Mouse (Mus musculus): Measurements from ENCODE around the gene Skp1a. TPM values are rescaled to one million over a fixed set of nuclear protein-coding genes. Genes with fewer than 3 reads are reported as not detected.

The Skp1a gene
- polyA plus RNA-seq, 1 experiment from 2014 or later: 512 TPM

GRCm38 (mm10) chr11:52292894-52293293 is 61.1 kb downstream of the Skp1a start:
- no peaks in the 10 kb centered on the region for H3K36me3 ChIP-seq
- no peak for ATAC-seq (replicated peaks; ENCODE audit: insufficient number of reproducible peaks, insufficient read depth, low FRiP score, low read depth)
- no peak overlapping the region for H3K9ac ChIP-seq
- H3K27me3 ChIP-seq: no peaks in the 10 kb centered on the region
- no peaks in the 10 kb centered on the region for H3K9me3 ChIP-seq (replicated peaks)
- H3K4me2 ChIP-seq: no peak overlapping the region
- 70% methylated on average over 6 of the region's 6 CpGs for WGBS
- H3K4me1 ChIP-seq (replicated peaks): 0 out of 2 replicates have a peak, but pooled peaks cover 2% of the 10 kb centered on the region
- H3K4me3 ChIP-seq: no peak overlapping the region
- H3K27ac ChIP-seq: no peak overlapping the region

DNA sequence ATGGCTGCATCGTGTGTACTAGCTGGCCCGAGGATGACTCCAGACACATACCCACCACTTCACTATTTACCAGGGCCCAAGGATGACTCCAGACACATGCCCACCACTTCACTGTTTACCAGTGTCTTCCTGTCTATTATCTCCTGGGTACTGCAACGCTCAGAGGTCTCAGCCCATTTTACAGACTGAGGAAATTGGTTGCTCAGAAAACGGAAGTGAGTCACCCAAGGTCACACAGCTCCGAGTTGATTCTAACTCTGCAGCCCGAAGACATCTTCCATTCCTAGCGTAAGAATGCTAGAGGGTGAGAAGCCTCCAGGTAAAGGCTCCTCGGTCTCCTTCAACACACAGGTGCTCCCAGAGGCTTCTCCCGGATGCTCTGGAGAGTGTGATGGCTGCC is 62.3 kb downstream of the Skp1a start:
- no peak overlapping the region for H3K9ac ChIP-seq
- no peaks in the 10 kb centered on the region for H3K9me3 ChIP-seq (replicated peaks)
- no peaks in the 10 kb centered on the region for H3K27me3 ChIP-seq
- H3K4me1 ChIP-seq (replicated peaks): 0 out of 2 replicates have a peak, but pooled peaks cover 5% of the 10 kb centered on the region
- H3K4me3 ChIP-seq: no peak overlapping the region
- H3K27ac ChIP-seq: no peak overlapping the region
- ATAC-seq (replicated peaks; ENCODE audit: insufficient number of reproducible peaks, insufficient read depth, low FRiP score, low read depth): no peak
- WGBS: 74% methylated on average over 9 of the region's 9 CpGs
- no peak overlapping the region for H3K4me2 ChIP-seq
- H3K36me3 ChIP-seq: no peaks in the 10 kb centered on the region

Other genes with a start within 250 kb of the Skp1a start
- 243 and 292 TPM in 2 replicates for gene Ube2b, start 231.2 kb upstream of the Skp1a start, polyA plus RNA-seq (2015; fragmentation: Nextera tagmentation; extraction: Ambion mirVana)
- 9.8 and 10.2 TPM in 2 replicates for gene Cdkl3, start 227.8 kb upstream of the Skp1a start, polyA plus RNA-seq (2015; fragmentation: Nextera tagmentation; extraction: Ambion mirVana)
- gene Ppp2ca, start 133.3 kb upstream of the Skp1a start, polyA plus RNA-seq (2015; fragmentation: Nextera tagmentation; extraction: Ambion mirVana): 62.0 and 67.0 TPM in 2 replicates
- not detected in 2 replicates for gene Olfr1373, start 86.5 kb upstream of the Skp1a start, polyA plus RNA-seq (2015; fragmentation: Nextera tagmentation; extraction: Ambion mirVana)
- gene Olfr1371, start 18.0 kb upstream of the Skp1a start, polyA plus RNA-seq (2015; fragmentation: Nextera tagmentation; extraction: Ambion mirVana): not detected in 2 replicates
- 5.0 and 36.0 TPM in 2 replicates for gene Tcf7, start 51.0 kb downstream of the Skp1a start, polyA plus RNA-seq (2015; fragmentation: Nextera tagmentation; extraction: Ambion mirVana)
- 460 and 484 TPM in 2 replicates for gene Vdac1, start 128.9 kb downstream of the Skp1a start, polyA plus RNA-seq (2015; fragmentation: Nextera tagmentation; extraction: Ambion mirVana)
- 165 and 190 TPM in 2 replicates for gene 9530068E07Rik, start 164.4 kb downstream of the Skp1a start, polyA plus RNA-seq (2015; fragmentation: Nextera tagmentation; extraction: Ambion mirVana)

Measured in heart, embryonic 15.5 days (tissue).